Mouse (Mus musculus): ENCODE measurements around the gene Cacna1d.

DNA sequence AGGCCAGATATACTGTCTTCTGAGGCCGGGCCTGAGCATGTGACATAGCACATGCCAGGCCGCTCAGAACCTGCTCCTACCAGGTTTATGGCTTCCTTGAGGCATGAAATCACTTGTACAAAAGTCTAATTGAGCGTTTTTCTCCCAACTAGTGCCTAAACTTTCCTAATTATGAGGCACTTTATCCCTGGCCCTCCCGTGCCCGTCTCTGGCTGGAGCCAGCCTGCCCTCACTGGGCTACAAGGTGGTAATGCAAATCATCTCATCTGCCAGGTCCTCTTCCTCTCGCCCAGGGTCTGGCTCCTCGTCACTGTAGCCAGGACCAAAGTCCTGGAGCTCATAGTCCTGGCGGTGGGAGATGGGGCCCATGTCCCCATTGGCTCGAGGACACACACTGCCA is 449.4 kb downstream of the Cacna1d start:
- TF ChIP-seq POLR2A (IDR thresholded peaks at IDR 0.05; ENCODE audit: borderline replicate concordance, extremely low read depth, low read depth, low read length) (no peak), CTCF (IDR thresholded peaks at IDR 0.05; ENCODE audit: insufficient read depth, low read length) (no peak)
